Mouse (Mus musculus): ENCODE results near the gene Flnb.

Gene Flnb

DNA sequence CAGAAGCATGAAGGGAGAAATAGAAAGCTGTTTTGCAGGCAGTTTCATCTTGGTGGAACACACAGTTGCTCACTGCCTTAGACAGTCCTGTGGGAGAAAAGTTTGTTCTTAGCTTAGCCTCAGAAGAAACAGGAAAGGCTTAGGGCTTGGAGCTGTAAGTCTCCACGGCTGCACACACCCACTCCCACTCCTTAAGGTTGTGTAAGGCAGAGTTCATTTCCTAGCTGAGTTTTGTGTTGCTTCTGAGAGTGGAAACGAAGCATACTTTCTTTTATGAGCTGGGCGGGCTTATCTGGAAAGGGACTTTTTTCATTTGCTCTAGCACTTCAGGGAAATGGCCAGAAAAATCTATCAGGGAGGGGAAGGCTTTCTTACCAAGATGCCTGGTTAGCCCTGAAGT, 82.2 kb downstream of the Flnb start:
- no peak for DNase-seq (ENCODE audit: low spot score in 2 of 2)

DNA sequence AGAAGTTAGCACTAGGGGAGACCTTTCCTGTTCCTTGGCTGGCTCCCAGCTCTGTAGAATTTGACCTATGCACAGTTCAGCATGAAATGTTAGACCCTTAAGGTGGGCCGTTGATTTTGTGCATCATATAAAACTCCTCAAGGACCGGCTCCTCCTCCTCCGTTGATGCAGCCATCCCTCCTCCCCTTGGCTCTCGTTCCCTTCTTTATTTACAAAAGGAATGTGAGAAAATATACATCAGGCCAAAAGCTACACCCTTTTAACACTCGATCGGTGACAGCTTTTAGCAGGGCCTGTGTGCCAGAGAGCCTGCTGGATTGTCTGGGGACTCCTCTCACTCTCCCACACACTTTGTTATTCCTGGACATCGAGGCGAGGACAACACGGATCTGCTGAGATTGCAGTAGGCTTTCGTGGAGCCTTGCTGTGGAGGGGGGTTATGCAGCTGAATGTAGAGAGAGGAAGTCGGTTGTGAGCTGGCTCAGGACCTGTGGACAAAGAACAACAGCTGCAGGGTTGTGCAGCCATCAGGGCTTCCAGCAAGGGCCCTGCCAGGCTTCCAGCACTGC, 82.8 kb downstream of the Flnb start:
- peak; percentile 44 to 77 for DNase-seq (ENCODE audit: low spot score in 2 of 2)

DNA sequence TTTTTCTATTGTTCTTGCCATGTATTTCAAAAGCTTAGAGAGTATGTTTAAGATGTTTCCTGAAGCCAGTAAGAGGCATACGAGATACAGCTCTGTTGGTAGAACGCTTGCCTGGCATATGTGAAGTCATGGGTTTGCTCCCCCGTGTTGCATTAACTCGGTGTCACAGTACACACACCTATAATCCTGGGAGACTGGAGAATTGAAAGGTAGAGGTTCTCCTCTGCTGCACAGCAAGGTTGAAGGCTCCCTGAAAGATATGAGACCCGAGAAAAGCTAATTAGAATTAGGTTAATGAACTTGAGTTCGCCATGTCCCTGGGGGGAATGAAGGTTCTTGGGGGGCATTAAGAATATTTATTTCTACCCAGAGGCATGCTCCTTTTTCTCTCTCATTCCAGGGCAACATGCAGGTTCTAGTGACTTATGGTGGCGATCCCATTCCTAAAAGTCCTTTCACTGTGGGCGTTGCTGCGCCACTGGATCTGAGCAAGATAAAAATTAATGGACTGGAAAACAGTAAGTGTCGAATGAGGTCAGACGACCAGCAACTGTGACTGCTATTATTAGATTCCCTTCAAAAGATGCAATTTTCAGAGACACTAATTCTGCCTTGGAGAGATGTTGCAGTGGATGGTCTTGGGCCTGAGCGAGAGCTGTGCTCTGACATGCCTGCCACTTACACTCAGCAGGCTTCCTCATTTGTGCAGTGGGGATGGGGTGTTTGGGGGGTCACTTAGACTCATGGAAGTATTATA, 83.9 kb downstream of the Flnb start:
- no peak for DNase-seq (ENCODE audit: low spot score in 2 of 2)

DNA sequence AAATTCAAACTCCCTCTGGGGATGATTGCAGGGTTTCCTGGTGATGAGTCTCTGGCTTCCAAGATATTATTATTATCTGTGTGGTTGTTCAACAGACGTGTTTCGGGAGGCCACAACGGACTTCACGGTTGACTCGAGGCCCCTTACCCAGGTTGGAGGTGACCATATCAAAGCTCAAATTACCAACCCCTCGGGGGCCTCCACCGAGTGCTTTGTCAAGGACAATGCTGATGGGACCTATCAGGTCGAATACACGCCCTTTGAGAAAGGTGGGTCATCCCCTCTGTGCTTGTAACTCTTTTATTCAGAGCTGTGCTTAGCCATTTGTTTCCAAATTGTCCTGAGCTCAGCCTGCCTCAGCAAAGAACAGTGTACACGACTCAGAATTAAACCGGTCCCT, 89.3 kb downstream of the Flnb start:
- DNase-seq (ENCODE audit: low spot score in 2 of 2), result no peak

DNA sequence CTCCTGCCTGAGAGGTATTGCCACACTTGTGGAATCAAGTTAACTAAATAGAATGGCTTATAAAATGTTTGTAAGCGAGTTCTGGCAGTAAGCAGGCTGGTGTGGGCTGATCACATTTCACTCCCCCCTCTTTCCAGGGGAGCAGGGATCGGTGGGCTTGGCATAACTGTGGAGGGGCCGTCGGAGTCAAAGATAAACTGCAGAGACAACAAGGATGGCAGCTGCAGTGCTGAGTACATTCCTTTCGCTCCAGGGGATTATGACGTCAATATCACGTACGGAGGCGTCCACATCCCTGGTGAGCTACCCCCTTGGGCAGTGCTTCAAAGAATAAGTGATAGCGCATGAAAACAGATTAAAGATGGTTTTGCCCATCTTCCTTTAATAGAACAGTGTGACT, 91.7 kb downstream of the Flnb start:
- no peak for DNase-seq (ENCODE audit: low spot score in 2 of 2)

DNA sequence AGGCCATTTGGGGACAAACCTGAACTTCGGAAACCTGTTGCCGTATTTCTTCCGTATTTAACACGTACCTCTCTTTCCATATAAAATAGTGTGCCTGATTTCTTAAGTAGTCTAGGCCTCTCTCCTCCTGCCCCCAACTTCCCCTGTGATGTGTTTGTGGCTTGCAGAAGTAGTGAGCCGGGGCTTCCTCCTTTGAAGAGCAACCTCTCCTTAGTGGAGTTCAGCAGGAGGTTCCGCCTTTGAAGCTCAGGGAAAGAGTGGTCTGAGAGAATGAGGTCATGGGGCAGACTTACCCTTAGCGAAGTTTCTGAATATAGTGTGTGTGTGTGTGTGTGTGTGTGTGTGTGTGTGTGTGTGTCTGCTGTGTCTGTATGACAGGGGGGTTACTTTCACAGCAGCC, 96.1 kb downstream of the Flnb start:
- DNase-seq (ENCODE audit: low spot score in 2 of 2), result no peak

DNA sequence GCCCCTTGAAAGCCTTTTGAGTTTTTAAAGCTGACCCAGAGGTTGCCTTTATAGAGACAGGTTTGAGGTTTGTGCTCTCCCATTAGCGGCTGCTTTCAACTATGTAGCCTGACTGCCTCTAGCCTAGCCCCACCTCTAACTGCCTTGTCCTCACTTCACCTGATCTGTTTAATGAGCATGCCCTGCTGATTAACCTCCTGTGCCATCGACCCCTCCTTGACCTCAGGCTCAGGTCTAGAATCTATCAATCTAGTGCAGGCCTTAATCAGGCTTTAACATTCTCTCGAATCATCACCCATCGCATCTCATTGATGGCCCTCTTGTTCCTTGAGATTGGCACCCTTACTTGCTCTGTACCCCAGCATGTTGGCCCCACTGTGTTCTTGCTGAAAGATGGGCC, 96.7 kb downstream of the Flnb start:
- no peak for DNase-seq (ENCODE audit: low spot score in 2 of 2)

DNA sequence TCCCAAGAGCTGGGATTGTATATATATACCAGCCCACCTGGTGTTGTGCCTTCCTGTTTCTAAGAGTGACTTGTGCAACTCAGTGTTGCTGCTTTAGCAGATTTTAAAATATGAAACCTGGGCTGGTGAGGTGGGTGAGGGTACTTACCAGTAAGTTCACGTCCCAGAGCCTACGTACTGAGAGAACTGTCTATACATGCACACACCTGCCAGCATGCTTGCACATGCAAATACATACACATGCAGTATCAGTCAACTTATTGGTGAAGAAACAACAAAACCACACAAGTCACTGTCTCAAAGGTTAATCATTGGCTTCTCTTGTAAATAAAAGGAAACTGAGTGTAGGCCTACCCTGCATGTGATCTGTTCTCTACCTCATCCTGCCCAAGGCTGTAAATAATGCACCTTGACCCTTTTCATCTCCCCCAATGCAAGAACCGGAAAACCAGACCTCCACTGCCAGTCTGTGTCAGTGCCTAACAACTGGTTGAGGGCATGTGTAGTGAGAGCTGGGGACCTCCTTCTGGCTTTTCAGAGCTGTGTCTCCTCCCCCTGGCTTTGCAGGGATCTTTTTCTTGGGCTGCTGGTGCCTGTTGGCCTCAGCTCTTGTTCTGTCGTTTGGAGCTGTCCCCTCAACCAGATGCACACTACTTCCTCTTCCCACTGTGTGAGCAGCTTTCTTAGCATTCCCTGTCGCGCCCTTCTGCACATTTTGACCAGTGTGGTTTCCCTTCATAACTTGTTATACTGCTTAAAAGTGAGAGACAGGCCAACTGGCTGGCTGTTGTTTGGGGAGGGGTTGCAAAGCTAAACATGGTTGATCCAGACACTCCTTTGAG, 100.6 kb downstream of the Flnb start:
- DNase-seq (ENCODE audit: low spot score in 2 of 2), result no peak

DNA sequence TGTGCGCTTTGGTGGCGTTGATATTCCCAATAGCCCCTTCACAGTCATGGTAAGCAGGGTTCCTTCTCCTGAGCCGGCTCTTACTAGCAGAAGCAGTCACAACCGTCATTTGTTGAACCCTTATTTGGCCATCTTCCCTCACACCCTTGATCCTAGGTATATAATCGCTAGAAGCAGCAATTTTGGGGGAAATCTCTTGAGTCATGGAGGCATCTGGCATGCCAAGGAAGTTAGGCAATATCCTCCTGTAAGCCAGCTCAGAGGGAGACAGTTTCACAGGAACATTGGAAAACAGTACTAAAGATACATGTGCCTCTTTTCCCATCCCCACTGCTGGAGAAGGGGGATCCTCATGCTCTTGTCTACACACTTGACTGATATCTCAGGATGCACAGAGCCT, 101.6 kb downstream of the Flnb start:
- no peak for DNase-seq (ENCODE audit: low spot score in 2 of 2)

DNA sequence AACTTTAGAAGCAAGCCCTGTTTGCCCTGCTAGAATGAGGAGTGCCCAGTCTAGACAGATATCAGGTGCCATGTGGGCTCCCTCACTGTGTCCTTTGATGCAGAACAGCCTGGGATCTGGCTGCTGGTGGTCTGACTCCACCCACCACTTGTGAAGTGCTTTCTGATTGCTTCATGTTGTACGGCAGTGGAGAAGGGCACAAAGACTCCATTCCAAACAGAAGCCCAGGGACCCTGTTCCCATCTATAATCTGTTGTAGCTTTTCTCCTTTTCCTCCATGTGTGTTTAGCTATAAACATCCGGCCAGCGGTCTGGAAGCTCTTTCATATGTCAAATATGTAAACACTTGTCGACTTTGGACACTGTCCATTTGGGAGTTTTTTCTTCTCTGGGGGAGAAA, 102.2 kb downstream of the Flnb start:
- DNase-seq (ENCODE audit: low spot score in 2 of 2), result no peak

DNA sequence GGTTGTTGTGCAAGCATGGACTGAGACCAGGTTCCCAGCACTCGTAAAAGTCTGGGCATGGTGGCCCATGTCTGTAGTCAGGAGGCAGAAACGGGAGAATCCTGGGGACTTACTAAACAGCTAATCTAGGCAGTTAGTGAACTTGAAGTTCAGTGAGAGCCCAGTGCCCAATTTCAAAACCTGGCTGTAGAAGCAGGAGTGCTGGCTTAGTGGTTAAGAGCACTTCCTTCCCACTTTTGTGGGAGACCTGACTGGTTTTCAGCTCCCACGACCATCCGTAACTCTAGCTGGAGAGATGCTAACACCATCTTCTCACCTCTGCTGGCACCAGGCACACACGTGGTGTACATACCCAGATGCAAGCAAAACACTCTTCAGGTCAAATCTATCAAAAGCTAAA, 103.7 kb downstream of the Flnb start:
- DNase-seq (ENCODE audit: low spot score in 2 of 2), result no peak

DNA sequence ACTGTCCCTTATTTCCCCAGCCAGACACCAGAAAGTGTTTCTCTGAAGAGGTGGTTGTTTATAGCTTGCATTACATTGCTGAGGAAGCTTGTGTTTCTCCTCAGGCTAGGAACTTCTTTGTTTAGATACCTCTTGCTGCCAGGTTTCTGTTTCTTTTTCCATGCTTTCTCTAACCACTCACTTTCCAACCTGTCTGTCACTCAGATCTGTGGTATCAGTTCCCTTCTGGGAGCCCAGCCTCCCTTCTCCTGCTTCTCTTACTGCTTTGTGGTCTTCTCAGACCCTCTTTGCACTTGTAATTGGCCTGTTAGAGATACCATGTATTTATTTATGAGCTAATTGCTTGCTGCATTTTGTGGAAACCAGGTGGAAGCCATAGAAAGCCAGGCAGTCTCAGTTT, 105.9 kb downstream of the Flnb start:
- DNase-seq (ENCODE audit: low spot score in 2 of 2), result no peak

DNA sequence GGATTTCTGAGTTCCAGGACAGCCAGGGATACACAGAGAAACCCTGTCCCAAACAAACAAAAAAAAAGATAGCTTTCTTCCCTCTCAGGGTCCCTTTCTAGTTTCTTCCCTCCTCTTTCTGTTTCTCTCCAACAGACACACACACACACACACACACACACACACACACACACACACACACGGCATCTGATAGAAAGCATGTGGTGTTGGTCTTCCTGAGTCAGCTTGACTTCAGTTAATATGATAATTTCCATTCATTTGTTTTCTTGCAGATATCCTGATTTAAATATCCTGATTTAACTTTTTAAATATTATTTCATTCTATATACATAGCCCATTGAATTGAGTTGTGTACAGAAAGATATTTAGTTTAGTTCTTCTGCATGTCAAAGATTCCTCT, 110.6 kb downstream of the Flnb start:
- DNase-seq (ENCODE audit: low spot score in 2 of 2), result no peak

DNA sequence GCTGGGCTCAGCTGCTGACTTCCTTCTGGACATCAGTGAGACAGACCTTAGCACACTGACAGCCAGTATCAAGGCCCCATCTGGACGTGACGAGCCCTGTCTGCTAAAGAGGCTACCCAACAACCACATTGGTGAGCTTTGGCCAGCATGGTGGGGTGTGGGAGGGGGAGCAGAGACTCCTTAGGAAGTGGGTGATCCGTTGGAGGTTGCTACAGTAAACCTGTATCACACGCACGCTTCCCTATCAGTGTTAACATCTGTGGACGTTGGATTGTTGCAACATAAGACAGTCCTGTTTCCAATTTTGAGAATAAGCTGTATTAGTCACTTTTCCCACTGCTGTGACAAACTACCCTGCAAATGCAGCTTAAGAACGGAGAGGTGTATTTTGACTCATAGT, 111.3 kb downstream of the Flnb start:
- DNase-seq (ENCODE audit: low spot score in 2 of 2), result no peak

DNA sequence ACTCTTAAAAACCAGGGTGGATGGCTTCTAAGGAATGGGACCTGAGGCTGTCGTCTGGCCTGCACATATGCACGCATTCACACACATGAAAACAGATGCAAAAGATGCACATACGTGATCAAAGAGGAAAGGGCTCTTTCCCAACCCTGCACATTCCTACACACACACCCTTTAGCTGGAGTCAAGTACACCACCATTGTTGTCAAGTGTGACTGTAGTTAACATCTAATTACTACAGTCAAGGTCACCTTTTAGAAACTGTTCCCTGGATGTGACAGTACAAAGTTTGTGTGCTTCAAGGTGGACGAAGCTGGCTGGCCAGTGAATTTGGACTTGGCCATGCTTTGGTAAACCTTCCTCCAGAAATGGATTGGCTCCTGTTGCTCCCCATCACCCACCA, 114.4 kb downstream of the Flnb start:
- DNase-seq (ENCODE audit: low spot score in 2 of 2), result no peak

DNA sequence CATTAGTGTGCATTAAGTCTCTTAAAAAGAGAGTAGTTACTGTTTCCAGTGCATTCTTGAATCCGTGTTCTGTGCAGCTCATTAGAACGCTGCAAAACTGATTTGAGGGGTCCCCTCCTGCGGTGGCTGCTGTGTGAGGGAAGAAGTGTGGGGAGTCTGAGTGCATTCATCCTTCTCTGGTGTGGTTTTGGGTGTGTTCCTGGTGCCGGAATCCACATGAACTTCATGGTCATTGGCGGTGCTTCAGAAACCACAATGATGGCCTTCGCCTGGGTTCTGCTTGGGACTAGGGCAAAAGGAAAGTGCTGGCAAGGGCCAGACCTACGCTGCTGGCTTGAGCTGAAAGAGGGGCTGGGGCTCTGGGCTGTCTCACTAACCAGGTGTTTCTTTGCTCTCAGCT, 116.4 kb downstream of the Flnb start:
- DNase-seq (ENCODE audit: low spot score in 2 of 2), result no peak

DNA sequence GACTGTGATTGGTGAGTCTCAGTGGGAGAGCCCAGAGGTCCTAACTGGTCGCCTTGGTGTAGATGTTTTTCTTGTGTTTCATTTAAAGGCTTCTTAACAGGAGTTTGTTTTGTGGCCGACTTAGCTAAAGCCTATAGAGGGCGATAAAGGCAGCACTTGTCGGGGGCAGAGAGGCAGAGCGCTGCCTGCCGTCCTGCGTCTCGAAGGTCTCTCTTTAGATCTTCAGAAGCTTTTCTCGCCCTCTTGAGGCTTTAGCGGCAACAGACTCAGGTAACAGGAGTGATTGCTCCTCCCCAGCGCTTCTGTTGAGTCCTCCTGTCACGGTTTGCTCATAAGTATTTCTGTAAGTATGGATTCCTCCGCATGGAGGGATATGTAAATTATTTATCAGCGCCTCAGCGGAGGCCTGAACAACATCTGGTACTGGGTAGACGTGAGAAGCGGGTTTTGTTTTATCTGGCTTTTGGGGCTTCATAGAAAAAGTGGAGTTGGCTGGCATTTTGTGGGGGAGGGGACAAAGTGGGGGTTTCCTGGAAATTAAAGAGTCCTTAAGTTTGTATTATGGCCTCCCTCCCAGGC, 119.4 kb downstream of the Flnb start:
- DNase-seq (ENCODE audit: low spot score in 2 of 2), result peak in 1 of 2 experiments; percentile 39

DNA sequence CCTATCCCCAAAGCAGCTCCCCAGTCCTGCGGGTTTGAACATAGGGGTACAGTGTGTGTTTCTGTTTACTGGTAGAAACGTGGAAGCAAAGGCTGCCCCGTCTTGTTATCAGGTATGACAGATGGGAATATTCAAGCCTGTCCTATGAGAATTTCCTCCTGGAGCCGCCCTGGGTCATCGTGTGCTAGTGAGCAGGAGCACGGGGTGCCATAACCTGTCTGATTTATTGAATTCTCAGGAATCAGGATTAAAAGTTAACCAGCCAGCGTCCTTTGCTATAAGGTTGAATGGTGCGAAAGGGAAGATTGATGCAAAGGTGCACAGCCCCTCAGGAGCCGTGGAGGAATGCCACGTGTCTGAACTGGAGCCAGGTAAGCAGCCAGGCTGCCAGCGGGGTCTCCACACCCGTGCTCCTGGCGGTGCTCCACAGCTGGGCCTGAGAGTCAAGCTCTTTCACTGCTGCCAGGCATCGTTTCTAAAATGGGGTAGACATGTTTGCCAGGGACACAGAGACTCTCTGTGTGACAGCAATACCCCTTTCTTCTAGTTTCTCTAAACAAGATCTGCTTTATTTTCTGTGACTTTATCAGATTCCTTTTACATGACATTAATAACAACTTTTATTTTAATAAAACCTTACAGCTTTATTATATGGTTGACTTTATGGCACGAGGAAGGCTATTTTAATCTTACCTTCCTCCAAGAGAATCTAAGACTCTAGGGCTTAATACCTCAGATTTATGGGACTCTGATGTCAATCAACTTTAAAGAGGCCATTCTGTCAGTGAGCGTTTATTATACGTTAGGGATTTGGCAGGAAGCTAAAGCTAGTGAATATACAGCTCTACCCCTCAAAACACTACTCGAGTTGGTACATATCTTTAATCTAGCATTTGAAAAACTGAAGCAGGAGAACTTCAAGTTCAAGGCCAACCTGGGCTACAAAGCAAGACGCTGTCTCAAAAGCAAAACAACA, 121.3 kb downstream of the Flnb start:
- no peak for DNase-seq (ENCODE audit: low spot score in 2 of 2)

DNA sequence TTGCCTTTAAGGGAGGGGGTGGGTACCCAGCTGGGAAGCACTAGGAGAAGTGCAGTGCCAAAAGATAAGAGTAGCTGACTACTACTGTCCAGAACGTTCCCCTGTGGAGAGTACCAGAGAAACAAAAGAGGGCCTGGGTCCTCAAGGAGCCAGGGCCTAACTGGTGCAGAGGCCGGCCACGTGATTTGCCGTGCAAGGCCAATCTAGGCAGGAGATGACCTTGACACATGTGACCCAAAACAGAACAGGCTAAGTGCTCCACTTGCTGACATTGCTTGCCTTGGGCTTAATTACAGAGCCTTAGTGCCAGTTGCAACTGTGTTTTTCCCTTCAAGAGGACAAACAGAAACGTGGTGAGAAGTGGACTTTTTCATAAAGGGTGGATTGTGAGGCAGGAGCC, 123.7 kb downstream of the Flnb start:
- DNase-seq (ENCODE audit: low spot score in 2 of 2), result no peak

DNA sequence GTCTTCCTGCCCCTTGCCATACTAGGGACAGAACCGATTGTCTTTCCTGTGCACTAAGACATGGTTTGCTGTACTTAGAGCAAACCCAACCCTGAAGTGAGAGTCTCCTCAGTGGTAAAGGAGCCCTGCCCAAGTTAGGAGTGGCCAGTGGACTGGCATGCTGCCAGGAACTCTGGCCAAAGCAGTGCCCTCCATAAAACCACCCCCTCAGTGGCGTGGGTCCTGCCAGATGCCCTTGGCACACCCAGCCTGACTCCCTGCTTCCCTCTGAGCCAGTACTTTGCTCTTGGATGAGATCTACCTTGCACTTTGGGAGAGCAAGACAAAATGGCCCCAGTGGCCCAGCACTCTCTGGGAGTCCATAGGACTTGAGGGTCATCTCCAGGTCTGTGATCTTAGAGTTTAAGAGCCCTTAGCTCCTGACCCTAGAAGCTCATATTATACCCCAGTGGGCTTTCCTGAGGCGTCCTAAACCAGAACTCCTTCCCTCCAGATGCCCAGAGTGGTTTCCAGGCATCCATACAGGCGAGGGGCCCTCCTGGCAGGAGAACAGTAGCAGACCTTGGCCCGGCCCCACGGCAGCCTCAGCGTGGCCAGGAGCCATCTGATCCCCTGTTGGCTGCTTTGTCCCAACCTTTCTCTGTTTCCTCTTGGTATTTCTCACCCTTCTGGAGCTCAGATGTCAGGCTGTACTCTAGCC, 125.5 kb downstream of the Flnb start:
- no peak for DNase-seq (ENCODE audit: low spot score in 2 of 2)

DNA sequence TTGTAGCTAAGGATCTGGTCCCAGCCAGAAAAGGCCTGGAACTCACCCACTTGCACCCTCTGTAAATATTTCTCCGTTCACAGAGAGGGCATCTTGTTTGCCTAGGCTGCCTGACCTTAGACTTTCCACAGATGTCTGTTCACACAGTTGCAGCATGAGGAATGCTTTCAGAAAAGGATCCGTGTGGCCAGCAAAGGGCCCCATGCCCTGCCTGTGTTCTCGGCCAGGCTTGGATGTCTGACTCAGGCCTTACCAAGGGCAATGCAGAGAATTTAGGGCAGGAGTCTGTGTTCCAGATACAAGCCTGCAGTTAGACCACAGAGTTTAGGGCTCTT, 126.0 kb downstream of the Flnb start:
- DNase-seq (ENCODE audit: low spot score in 2 of 2), result no peak
